Mouse (Mus musculus) limb, embryonic 15.5 days (tissue): ENCODE measurements at regions not wholly inside any gene's neighbourhood (a gene's known extent, or its start where the extent isn't known, plus 50 kb on each side); places are given as distances from the start of the nearest gene placed in this dataset.
A peak's percentile ranks its signal among the peaks of the same experiment; 100 is the strongest.

Source experiments
- ATAC-seq: fragments of 200-750 bp; cut with Nextera tagmentation; 2 replicates; pipeline ENCODE4 v1.8.0; 2017; ENCODE audit warnings: low read depth, moderate TSS enrichment; ENCODE audit not compliant: insufficient number of reproducible peaks, low FRiP score, low TSS enrichment
- H3K27ac ChIP-seq: fragments of 300-500 bp; sonication (generic); 2 replicates; pipeline ENCODE4 v1.5.1; 2015; ENCODE audit warnings: moderate library complexity, mild to moderate bottlenecking, inconsistent platforms
- H3K27me3 ChIP-seq: fragments of 300-500 bp; sonication (generic); 2 replicates; pipeline ENCODE4 v1.6.1; 2015; ENCODE audit warnings: inconsistent platforms
- H3K36me3 ChIP-seq: fragments of 300-500 bp; sonication (generic); 2 replicates; pipeline ENCODE4 v1.6.1; 2015; ENCODE audit warnings: inconsistent platforms
- H3K4me1 ChIP-seq: fragments of 300-500 bp; sonication (generic); 2 replicates; pipeline ENCODE4 v1.6.1; 2015; ENCODE audit warnings: inconsistent platforms
- H3K4me2 ChIP-seq: fragments of 300-500 bp; sonication (generic); 2 replicates; pipeline ENCODE4 v1.6.1; 2015; ENCODE audit warnings: mild to moderate bottlenecking, inconsistent platforms
- H3K4me3 ChIP-seq: fragments of 300-500 bp; sonication (generic); 2 replicates; pipeline ENCODE4 v1.5.1; 2015; ENCODE audit warnings: mild to moderate bottlenecking, inconsistent platforms
- H3K9ac ChIP-seq: fragments of 300-500 bp; sonication (generic); 2 replicates; pipeline ENCODE4 v1.6.1; 2015; ENCODE audit warnings: inconsistent platforms
- H3K9me3 ChIP-seq: fragments of 300-500 bp; sonication (generic); 2 replicates; pipeline ENCODE4 v1.6.1; 2016; ENCODE audit warnings: inconsistent platforms
- WGBS: fragments of 180-500 bp; shearing (Covaris S2); methylation state at CpG from one replicate; pipeline ENCODE4 v1.1.7; 2015; 5-methylcytosine and 5-hydroxymethylcytosine counted together

- Histone ChIP-seq H3K4me3 (no peak overlapping the region), H3K27me3 (no peaks in the 10 kb centered on the region), H3K9ac (no peak overlapping the region), H3K9me3 (no peaks in the 10 kb centered on the region), H3K36me3 (no peaks in the 10 kb centered on the region), H3K27ac (no peak overlapping the region), H3K4me1 (no peaks in the 10 kb centered on the region), H3K4me2 (no peak overlapping the region)
- 85% methylated on average over 7 of the region's 7 CpGs for WGBS
- ATAC-seq = no peak
Observed at GRCm38 (mm10) chr10:96534547-96535124, 82.2 kb upstream of the Btg1 start.

- 44% methylated on average over 9 of the region's 9 CpGs for WGBS
- no peak for ATAC-seq
- Histone ChIP-seq H3K4me1 (no peaks in the 10 kb centered on the region; the same call in 1 of the 2 replicates), H3K4me3 (no peak overlapping the region), H3K9me3 (no peaks in the 10 kb centered on the region), H3K27ac (no peak overlapping the region), H3K36me3 (no peaks in the 10 kb centered on the region), H3K9ac (no peak overlapping the region), H3K4me2 (no peak overlapping the region), H3K27me3 (no peaks in the 10 kb centered on the region)
Observed at GRCm38 (mm10) chr10:96535461-96535860, 81.3 kb upstream of the Btg1 start.

GRCm38 (mm10) chr10:96540828-96541227 lies 76.0 kb upstream of the Btg1 start:
- no peaks in the 10 kb centered on the region for H3K36me3 ChIP-seq
- H3K9me3 ChIP-seq = no peaks in the 10 kb centered on the region
- no peak overlapping the region for H3K4me2 ChIP-seq
- no peak overlapping the region for H3K9ac ChIP-seq
- H3K4me1 ChIP-seq = no peaks in the 10 kb centered on the region; the same call in 1 of the 2 replicates
- WGBS = 93% methylated on average over 2 of the region's 2 CpGs
- ATAC-seq = no peak
- H3K27me3 ChIP-seq = no peaks in the 10 kb centered on the region
- H3K4me3 ChIP-seq = no peak overlapping the region
- H3K27ac ChIP-seq = no peak overlapping the region

GRCm38 (mm10) chr10:96545312-96545711 lies 71.5 kb upstream of the Btg1 start:
- Histone ChIP-seq H3K27ac (no peak overlapping the region), H3K9ac (no peak overlapping the region), H3K27me3 (no peaks in the 10 kb centered on the region), H3K36me3 (no peaks in the 10 kb centered on the region), H3K4me1 (no peaks in the 10 kb centered on the region; the same call in 1 of the 2 replicates), H3K4me2 (no peak overlapping the region), H3K9me3 (no peaks in the 10 kb centered on the region), H3K4me3 (no peak overlapping the region)
- ATAC-seq = no peak
- 15% methylated on average over 6 of the region's 6 CpGs for WGBS

- no peak overlapping the region for H3K27ac ChIP-seq
- no peak overlapping the region for H3K9ac ChIP-seq
- no peak for ATAC-seq
- H3K9me3 ChIP-seq = no peaks in the 10 kb centered on the region
- 35% methylated on average over 2 of the region's 2 CpGs for WGBS
- H3K4me1 ChIP-seq = no peaks in the 10 kb centered on the region
- H3K27me3 ChIP-seq = no peaks in the 10 kb centered on the region
- no peak overlapping the region for H3K4me3 ChIP-seq
- H3K36me3 ChIP-seq = no peaks in the 10 kb centered on the region
- no peak overlapping the region for H3K4me2 ChIP-seq
Observed at GRCm38 (mm10) chr10:96545761-96546388, 70.9 kb upstream of the Btg1 start.

- Histone ChIP-seq H3K36me3 (no peaks in the 10 kb centered on the region), H3K4me2 (no peak overlapping the region), H3K27ac (no peak overlapping the region), H3K9ac (no peak overlapping the region), H3K4me1 (no peaks in the 10 kb centered on the region), H3K27me3 (no peaks in the 10 kb centered on the region), H3K4me3 (no peak overlapping the region), H3K9me3 (no peaks in the 10 kb centered on the region)
- 38% methylated on average over 2 of the region's 2 CpGs for whole genome bisulfite sequencing
- ATAC-seq = no peak
Observed at GRCm38 (mm10) chr10:96549651-96550050, 67.2 kb upstream of the Btg1 start.

- H3K36me3 ChIP-seq = no peaks in the 10 kb centered on the region
- no peaks in the 10 kb centered on the region for H3K4me1 ChIP-seq
- no peak for ATAC-seq
- 0 out of 2 replicates have a peak overlapping the region, but pooled peaks have one; percentile 17 for H3K27ac ChIP-seq
- no peak overlapping the region for H3K4me3 ChIP-seq
- no peak overlapping the region for H3K9ac ChIP-seq
- no peaks in the 10 kb centered on the region for H3K27me3 ChIP-seq
- H3K4me2 ChIP-seq = no peak overlapping the region
- H3K9me3 ChIP-seq = no peaks in the 10 kb centered on the region
- WGBS = 62% methylated on average over 4 of the region's 4 CpGs
Observed at GRCm38 (mm10) chr10:96550266-96550665, 66.5 kb upstream of the Btg1 start.

- Histone ChIP-seq H3K36me3 (no peaks in the 10 kb centered on the region), H3K9me3 (no peaks in the 10 kb centered on the region), H3K9ac (no peak overlapping the region), H3K4me3 (no peak overlapping the region), H3K4me1 (no peaks in the 10 kb centered on the region), H3K27ac (no peak overlapping the region), H3K27me3 (no peaks in the 10 kb centered on the region), H3K4me2 (no peak overlapping the region)
- no peak for ATAC-seq
- WGBS = 57% methylated on average over 2 of the region's 2 CpGs
Observed at GRCm38 (mm10) chr10:96557336-96557735, 59.5 kb upstream of the Btg1 start.

- Histone ChIP-seq H3K27ac (no peak overlapping the region), H3K27me3 (no peaks in the 10 kb centered on the region), H3K9ac (no peak overlapping the region), H3K4me1 (no peaks in the 10 kb centered on the region), H3K9me3 (no peaks in the 10 kb centered on the region), H3K36me3 (no peaks in the 10 kb centered on the region), H3K4me3 (no peak overlapping the region), H3K4me2 (no peak overlapping the region)
- ATAC-seq = no peak
Observed at GRCm38 (mm10) chr10:96565343-96565742, 51.5 kb upstream of the Btg1 start.
